Mouse (Mus musculus) heart, postnatal 0 days (tissue): Measurements from ENCODE around the gene Trp53bp2. TPM values are rescaled to one million over a fixed set of nuclear protein-coding genes. Genes with fewer than 3 reads are reported as not detected.

Source experiments
- ATAC-seq: fragments of 200-750 bp; cut with Nextera tagmentation; 2 replicates; pipeline ENCODE4 v1.8.0; 2017; ENCODE audit warnings: low read depth, moderate number of reproducible peaks, moderate library complexity; ENCODE audit not compliant: insufficient read depth
- DNase-seq: peaks from one replicate; pipeline ENCODE4 v3.0.0-alpha.2; 2016; ENCODE audit warnings: low spot score
- H3K27ac ChIP-seq: fragments of 300-500 bp; sonication (generic); 2 replicates; pipeline ENCODE4 v1.5.1; 2014; ENCODE audit warnings: low read depth, mild to moderate bottlenecking
- H3K27me3 ChIP-seq: fragments of 300-500 bp; sonication (generic); 2 replicates; pipeline ENCODE4 v1.6.1; 2014; ENCODE audit warnings: low read length, mixed read lengths; ENCODE audit not compliant: control insufficient read depth, insufficient read depth
- H3K36me3 ChIP-seq: fragments of 300-500 bp; sonication (generic); replicated peaks from 2 replicates; pipeline ENCODE4 v1.6.1; 2014; ENCODE audit warnings: low read length, mixed read lengths; ENCODE audit not compliant: control insufficient read depth, insufficient read depth
- H3K4me1 ChIP-seq: fragments of 300-500 bp; sonication (generic); 2 replicates; pipeline ENCODE4 v1.6.1; 2014; ENCODE audit warnings: antibody characterized with exemption; ENCODE audit not compliant: control insufficient read depth, insufficient read depth
- H3K4me2 ChIP-seq: fragments of 300-500 bp; sonication (generic); 2 replicates; pipeline ENCODE4 v1.6.1; 2014; ENCODE audit warnings: low read depth, mild to moderate bottlenecking, low read length, moderate library complexity
- H3K4me3 ChIP-seq: fragments of 300-500 bp; sonication (generic); 2 replicates; pipeline ENCODE4 v1.5.1; 2014; ENCODE audit warnings: low read depth, low read length
- H3K9ac ChIP-seq: fragments of 300-500 bp; sonication (generic); replicated peaks from 2 replicates; pipeline ENCODE4 v1.6.1; 2014; ENCODE audit warnings: low read depth, low read length, mixed read lengths
- H3K9me3 ChIP-seq: fragments of 300-500 bp; sonication (generic); replicated peaks from 2 replicates; pipeline ENCODE4 v1.6.1; 2016; ENCODE audit warnings: low read length; ENCODE audit not compliant: control insufficient read depth
- CTCF ChIP-seq: IDR thresholded peaks from 2 replicates; pipeline ENCODE4 v1.5.1; 2016; ENCODE audit warnings: antibody characterized with exemption, control low read depth, low read depth
- EP300 ChIP-seq: IDR thresholded peaks from 2 replicates; pipeline ENCODE4 v1.6.1; 2016; ENCODE audit warnings: antibody characterized with exemption, low read depth
- WGBS: fragments of 180-500 bp; shearing (Covaris S2); extraction: QIAGEN DNeasy Blood & Tissue Kit; methylation state at CpG from one replicate; pipeline ENCODE4 v1.1.7; 2014; 5-methylcytosine and 5-hydroxymethylcytosine counted together
- polyA plus RNA-seq: library from polyadenylated mRNA; unstranded; fragments of >200 nt; fragmentation: Nextera tagmentation; extraction: Ambion mirVana; gene quantifications from 2 replicates; pipeline ENCODE4 v1.2.1, GENCODE M21; 2015
- total RNA-seq: library from RNA; depleted of rRNA; stranded (reverse); fragments of >200 nt; gene quantifications from 2 replicates; pipeline ENCODE4 v1.2.3, GENCODE M21; 2014; ENCODE audit warnings: low replicate concordance; rRNA removed

The Trp53bp2 gene
- total and polyA plus RNA-seq, 2 experiments from 2014 or later = 8.3 to 13.6 TPM

DNA sequence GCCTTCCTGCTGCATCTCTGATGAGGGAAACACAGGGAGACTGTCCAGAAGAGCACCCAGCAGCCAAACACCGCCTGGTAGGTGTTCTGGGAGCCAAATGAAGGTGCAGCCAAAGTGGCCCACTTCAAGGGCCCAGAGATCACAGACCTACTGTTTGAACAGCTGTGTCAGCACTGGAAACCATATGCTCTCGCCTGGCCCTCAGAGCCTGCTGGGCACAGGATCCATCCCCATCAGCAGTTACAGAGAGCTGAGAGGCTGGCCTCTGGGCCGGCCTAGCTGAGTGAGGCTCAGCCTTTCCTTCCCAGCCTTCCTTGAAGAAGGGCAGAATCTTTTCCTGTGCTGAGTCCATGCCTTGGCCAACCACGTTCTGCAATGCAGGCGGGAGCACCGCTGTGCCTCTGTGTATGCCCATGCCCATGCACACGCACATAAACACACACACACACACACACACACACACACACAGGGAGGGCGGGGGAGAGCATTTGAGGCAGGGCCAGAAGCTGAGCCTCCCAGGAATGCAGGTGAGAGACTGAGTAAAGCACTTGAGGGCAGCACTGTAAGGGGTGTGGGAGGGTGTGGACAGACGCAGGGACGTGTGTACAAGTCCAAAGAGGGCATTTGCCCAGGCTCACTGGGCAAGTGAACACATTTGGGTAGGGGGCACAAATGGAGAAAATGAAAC is 100.3 kb downstream of the Trp53bp2 start:
- peaks cover 30% of the 10 kb centered on the region for H3K4me1 ChIP-seq
- ATAC-seq = no peak
- no peaks in the 10 kb centered on the region for H3K27me3 ChIP-seq
- no peak overlapping the region for H3K4me3 ChIP-seq
- H3K36me3 ChIP-seq = peaks cover 36% of the 10 kb centered on the region
- TF ChIP-seq CTCF (no peak), EP300 (no peak)
- H3K4me2 ChIP-seq = no peak overlapping the region
- DNase-seq = no peak
- no peaks in the 10 kb centered on the region for H3K9me3 ChIP-seq
- no peak overlapping the region for H3K27ac ChIP-seq
- WGBS = 82% methylated on average over 10 of the region's 10 CpGs
- no peak overlapping the region for H3K9ac ChIP-seq

DNA sequence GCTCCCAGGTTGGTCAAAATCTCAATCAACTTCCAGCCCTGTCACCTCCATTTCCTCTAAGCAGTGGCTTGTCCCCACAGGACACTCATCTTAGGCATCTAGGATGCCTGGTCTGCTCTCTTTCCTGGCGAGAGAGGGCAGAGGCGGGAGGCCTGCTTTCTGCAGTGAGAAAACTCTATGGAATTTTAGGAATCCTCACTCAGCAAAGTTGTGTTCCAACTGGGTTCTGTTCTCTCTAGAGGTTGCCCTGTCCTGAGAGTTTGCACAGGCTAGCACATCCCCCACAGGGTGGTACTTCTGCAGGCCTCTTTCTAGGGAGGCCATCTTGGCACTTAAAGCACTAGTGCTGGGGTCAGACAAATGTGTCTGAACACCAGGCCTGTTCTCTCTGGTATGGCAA is 102.1 kb downstream of the Trp53bp2 start:
- WGBS = 33% methylated on average over 2 of the region's 2 CpGs
- H3K27ac ChIP-seq = no peak overlapping the region
- no peak overlapping the region for H3K4me3 ChIP-seq
- H3K9ac ChIP-seq = no peak overlapping the region
- H3K4me2 ChIP-seq = no peak overlapping the region
- H3K4me1 ChIP-seq = peaks cover 23% of the 10 kb centered on the region
- ATAC-seq = no peak
- H3K27me3 ChIP-seq = no peaks in the 10 kb centered on the region
- TF ChIP-seq EP300 (no peak), CTCF (no peak)
- DNase-seq = no peak
- H3K36me3 ChIP-seq = peaks cover 40% of the 10 kb centered on the region
- no peaks in the 10 kb centered on the region for H3K9me3 ChIP-seq

DNA sequence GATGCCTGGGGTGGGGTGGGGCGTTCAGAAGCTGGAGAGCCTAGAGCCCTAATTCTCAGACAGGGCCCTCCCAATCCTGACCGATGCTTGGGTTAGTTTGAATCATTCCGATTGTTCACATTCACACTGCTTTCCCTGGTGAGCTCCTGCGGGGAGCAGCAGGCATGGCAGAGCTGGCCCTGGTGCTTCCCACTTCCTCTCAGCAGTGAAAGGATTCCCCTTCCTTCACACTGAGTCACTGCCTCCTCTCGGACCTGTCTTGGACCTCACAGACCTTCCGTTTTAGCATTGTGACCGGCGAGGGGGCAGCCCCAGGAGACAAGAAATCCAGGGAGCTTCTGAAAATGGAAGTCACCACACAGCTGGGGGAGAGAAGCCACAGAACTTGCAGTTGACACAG is 102.8 kb downstream of the Trp53bp2 start:
- no peaks in the 10 kb centered on the region for H3K27me3 ChIP-seq
- DNase-seq (no peak), ATAC-seq (no peak)
- WGBS = 57% methylated on average over 8 of the region's 8 CpGs
- H3K9me3 ChIP-seq = no peaks in the 10 kb centered on the region
- H3K4me3 ChIP-seq = no peak overlapping the region
- H3K27ac ChIP-seq = peak overlapping the region; percentile 25; the same call in 1 of the 2 replicates
- TF ChIP-seq EP300 (no peak), CTCF (no peak)
- peaks cover 40% of the 10 kb centered on the region for H3K36me3 ChIP-seq
- no peak overlapping the region for H3K4me2 ChIP-seq
- H3K4me1 ChIP-seq = peaks cover 24% of the 10 kb centered on the region
- H3K9ac ChIP-seq = no peak overlapping the region

Other genes with a start within 250 kb of the Trp53bp2 start
- not detected in 2 replicates for gene Vmn1r1, start 244.7 kb upstream of the Trp53bp2 start, total RNA-seq
- gene Vmn1r1, start 244.7 kb upstream of the Trp53bp2 start, polyA plus RNA-seq = not detected in 2 replicates
- 214 and 218 TPM in 2 replicates for gene Degs1, start 126.4 kb upstream of the Trp53bp2 start, total RNA-seq
- 188 and 190 TPM in 2 replicates for gene Degs1, start 126.4 kb upstream of the Trp53bp2 start, polyA plus RNA-seq
- 12.2 and 27.9 TPM in 2 replicates for gene Fbxo28, start 67.5 kb upstream of the Trp53bp2 start, total RNA-seq
- gene Fbxo28, start 67.5 kb upstream of the Trp53bp2 start, polyA plus RNA-seq = 7.2 and 7.7 TPM in 2 replicates
- 71.2 and 85.4 TPM in 2 replicates for gene Capn2, start 108.4 kb downstream of the Trp53bp2 start, total RNA-seq
- 56.8 and 62.6 TPM in 2 replicates for gene Capn2, start 108.4 kb downstream of the Trp53bp2 start, polyA plus RNA-seq
- gene Capn8, start 155.8 kb downstream of the Trp53bp2 start, total RNA-seq = not detected in 2 replicates
- not detected in 2 replicates for gene Capn8, start 155.8 kb downstream of the Trp53bp2 start, polyA plus RNA-seq